Mouse (Mus musculus) lung, postnatal 36 days (tissue): ENCODE data around the gene Cgnl1.
A peak's percentile ranks its signal among the peaks of the same experiment; 100 is the strongest.
"Not testable (repeated sequence)": the region's sequence is repeated elsewhere in the genome, so short reads cannot be mapped to it uniquely, and the experiment has no call there.

Experiments
- DNase-seq: peaks from one replicate; pipeline ENCODE4 v3.0.0; 2022; ENCODE audit warnings: mixed read lengths

Gene Cgnl1

DNA sequence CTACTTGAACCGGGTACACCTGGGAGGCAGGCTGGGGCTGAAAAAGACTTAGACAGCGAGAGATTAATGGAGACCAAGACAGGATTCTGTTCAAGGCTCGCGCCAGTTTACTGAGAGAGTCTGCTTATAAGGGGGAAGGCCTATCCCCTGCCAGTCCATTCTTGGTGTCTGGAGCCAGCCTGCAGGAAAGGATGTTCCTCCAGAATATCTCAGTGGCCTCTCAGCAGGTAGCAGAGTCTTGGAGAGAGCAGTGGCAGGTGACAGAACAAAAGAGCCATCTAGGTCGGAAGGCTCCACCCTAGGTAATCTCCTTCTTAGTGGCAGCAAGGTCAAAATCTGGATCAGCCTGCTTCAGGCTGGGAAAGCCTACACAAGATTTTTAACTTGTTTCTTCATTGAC, 151.3 kb downstream of the Cgnl1 start:
- DNase-seq, result not testable (repeated sequence)

GRCm38 (mm10) chr9:71617363-71617762, 154.0 kb downstream of the Cgnl1 start:
- DNase-seq, result peak; percentile 74

- DNase-seq, result peak; percentile 89
Measured at GRCm38 (mm10) chr9:71616185-71616584, 155.2 kb downstream of the Cgnl1 start.

DNA sequence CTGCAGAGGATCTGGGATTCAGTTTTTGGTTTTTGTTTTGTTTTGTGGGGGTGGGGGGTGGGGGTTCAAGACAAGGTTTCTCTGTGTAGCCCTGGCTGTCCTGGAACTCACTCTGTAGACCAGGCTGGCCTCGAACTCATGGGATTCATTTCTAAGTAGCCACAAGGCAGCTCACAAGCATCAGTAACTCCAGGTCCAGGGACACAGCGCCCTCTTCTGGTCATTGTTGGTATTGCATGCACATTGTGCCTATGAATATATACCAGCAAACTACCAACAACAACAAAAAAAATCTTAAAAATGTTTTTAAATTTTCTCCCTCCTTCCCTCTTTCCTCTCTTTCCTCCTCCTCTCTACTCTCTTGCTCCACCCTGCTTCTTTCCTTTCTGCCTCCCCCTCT, 156.8 kb downstream of the Cgnl1 start:
- peak; percentile 83 for DNase-seq

- peak; percentile 50 for DNase-seq
Measured at GRCm38 (mm10) chr9:71612981-71613380, 158.4 kb downstream of the Cgnl1 start.

GRCm38 (mm10) chr9:71611876-71612275, 159.5 kb downstream of the Cgnl1 start:
- no peak for DNase-seq

GRCm38 (mm10) chr9:71609010-71609409, 162.4 kb downstream of the Cgnl1 start:
- DNase-seq, result peak; percentile 71

- DNase-seq, result peak; percentile 83
Measured at GRCm38 (mm10) chr9:71606296-71607057, 164.9 kb downstream of the Cgnl1 start.

- DNase-seq, result peak; percentile 37
Measured at GRCm38 (mm10) chr9:71604914-71605635, 166.3 kb downstream of the Cgnl1 start.

DNA sequence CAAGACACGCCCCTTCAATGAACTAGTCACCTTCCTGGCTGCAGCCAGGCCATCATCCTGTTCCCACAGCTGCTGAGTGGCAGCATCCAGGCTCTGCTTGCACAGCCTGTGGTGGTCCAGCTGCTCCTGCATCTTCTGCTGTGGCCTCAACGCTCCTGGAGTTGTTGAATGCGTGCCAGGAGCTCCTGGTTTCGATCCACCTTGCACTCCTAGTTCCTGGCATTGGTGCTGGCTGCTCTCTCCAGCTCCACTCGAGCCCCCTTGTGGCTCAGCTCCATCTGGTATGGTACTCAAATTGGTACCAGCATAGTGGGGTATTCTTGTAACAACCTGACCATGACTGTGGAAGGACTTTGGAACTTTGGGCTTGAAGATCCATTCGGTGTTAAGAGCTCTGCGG, 171.5 kb downstream of the Cgnl1 start:
- DNase-seq, result no peak

DNA sequence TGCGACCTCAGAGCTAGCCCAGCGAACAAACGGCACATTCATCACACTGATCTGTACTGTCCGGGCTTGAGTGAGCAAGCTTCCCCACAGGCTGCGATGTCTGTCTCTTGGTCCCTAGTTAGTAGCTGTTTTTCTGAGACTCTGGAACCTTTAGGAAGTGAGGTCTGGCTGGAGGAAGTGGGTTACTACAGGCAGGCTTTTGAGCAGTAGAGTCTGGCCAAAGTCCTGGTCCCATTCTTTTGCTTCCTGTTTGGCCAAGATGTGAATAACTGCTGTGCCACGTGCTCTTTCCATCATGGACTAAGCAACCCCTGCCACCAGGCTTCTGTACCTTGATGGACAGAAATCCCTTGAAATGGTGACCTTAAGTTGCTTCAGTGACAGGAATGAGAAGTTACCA, 174.5 kb downstream of the Cgnl1 start:
- DNase-seq, result no peak

DNA sequence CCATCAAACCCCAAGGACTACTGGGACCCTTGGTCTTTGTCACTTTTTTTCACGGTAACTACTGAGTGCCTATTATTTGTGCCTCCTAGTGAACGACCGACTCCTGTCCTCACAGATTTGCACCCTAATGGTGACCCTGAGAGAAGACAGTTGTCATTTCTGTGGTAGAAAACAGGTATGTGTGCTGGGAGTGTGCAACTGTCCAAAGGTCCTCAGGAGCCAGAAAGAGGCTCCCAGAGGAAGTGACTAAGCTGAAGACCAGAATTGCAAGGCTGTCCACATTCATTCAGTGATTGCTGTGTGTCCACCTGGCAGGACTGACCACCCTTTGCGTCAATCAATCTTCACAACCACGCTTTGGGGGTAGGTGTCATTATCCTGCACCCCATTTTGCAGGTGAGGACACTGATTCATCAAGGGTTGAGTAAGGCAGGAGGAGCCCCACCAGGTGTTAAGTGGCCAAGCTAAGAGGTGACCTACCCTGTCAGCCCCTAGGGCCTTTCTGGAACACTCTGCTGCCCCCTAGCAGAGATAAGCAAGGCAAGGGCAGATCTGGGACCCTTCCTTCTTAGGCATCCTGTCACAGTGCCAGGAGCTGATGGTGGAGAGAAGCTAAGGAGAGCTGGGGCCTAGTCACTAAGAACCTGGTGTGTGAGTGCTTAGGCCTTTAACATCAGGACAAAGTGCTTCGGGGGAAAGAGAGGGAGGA, 178.7 kb downstream of the Cgnl1 start:
- no peak for DNase-seq

GRCm38 (mm10) chr9:71591938-71592548, 179.4 kb downstream of the Cgnl1 start, which contains the start of gene Myzap:
TSS of gene Myzap (minus strand) at chr9:71592360.
- peak; percentile 98 for DNase-seq

- DNase-seq, result no peak
Measured at GRCm38 (mm10) chr9:71591106-71591505, 180.3 kb downstream of the Cgnl1 start.

GRCm38 (mm10) chr9:71589771-71590170, 181.6 kb downstream of the Cgnl1 start:
- DNase-seq, result no peak

GRCm38 (mm10) chr9:71588930-71589592, 182.3 kb downstream of the Cgnl1 start:
- DNase-seq, result no peak

DNA sequence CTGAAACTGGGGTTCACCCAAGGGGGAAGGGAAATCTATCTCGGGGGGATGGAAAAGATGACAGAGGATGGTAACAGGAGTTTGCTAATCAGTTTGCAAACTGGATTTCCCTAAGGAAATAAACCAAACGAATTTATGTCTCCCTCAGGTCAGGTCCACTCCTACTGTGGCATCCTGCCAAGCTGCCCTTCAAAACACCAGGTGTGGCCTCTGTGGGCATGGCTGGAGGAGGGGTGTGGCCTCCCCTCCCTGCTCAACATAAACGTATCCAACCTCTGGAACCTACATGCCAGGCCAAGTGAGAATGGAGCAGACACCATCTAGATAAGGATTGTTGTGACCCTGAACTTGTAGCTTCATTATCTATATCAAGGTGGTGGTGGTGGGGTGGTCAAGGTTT, 185.0 kb downstream of the Cgnl1 start:
- DNase-seq, result peak; percentile 80

- no peak for DNase-seq
Measured at GRCm38 (mm10) chr9:71582771-71583170, 188.6 kb downstream of the Cgnl1 start.

- DNase-seq, result no peak
Measured at GRCm38 (mm10) chr9:71578896-71579564, 192.4 kb downstream of the Cgnl1 start.
